8 mouse cellular contexts compared by ENCODE assay signal in genomic region chr1:34438381-34439051, GRCm38 (mm10). TPM values are rescaled to one million over a fixed set of nuclear protein-coding genes. Genes with fewer than 3 reads are reported as not detected.
DNase-seq lines count a peak whose midpoint lies in the region; ATAC-seq lines count a peak whose summit lies in the region.

No protein-coding gene starts in this region.

- H3K9me3 ChIP-seq in erythroblast, embryonic 14.5 days (ENCODE audit: control insufficient read depth, low read length): no peaks in the 10 kb centered on the region
- H3K9me3 ChIP-seq in forebrain, embryonic 10.5 days: no peaks in the 10 kb centered on the region
- no peaks in the 10 kb centered on the region for H3K9me3 ChIP-seq in liver, embryonic 11.5 days (ENCODE audit: control insufficient read depth, low read length)

- peak overlapping the region; percentile 90 for H3K4me3 ChIP-seq in erythroblast, embryonic 14.5 days (replicated peaks)
- peak overlapping the region; percentile 80 for H3K4me3 ChIP-seq in forebrain, embryonic 10.5 days
- peak overlapping the region; percentile 70 for H3K4me3 ChIP-seq in liver, embryonic 11.5 days (ENCODE audit: low read depth, low read length)

- no peaks in the 10 kb centered on the region for H3K27me3 ChIP-seq in erythroblast, embryonic 14.5 days (ENCODE audit: control insufficient read depth)
- no peaks in the 10 kb centered on the region for H3K27me3 ChIP-seq in forebrain, embryonic 10.5 days (ENCODE audit: poor library complexity, severe bottlenecking)
- H3K27me3 ChIP-seq in liver, embryonic 11.5 days (replicated peaks; ENCODE audit: control insufficient read depth, insufficient read depth, low read length): no peaks in the 10 kb centered on the region

- peaks cover 25% of the 10 kb centered on the region for H3K36me3 ChIP-seq in erythroblast, embryonic 14.5 days (ENCODE audit: control insufficient read depth)
- H3K36me3 ChIP-seq in forebrain, embryonic 10.5 days (replicated peaks): peaks cover 35% of the 10 kb centered on the region
- H3K36me3 ChIP-seq in liver, embryonic 11.5 days (ENCODE audit: control insufficient read depth, insufficient read depth, low read length): peaks cover 15% of the 10 kb centered on the region

- H3K4me1 ChIP-seq in erythroblast, embryonic 14.5 days (ENCODE audit: control insufficient read depth): peaks cover 50% of the 10 kb centered on the region
- H3K4me1 ChIP-seq in forebrain, embryonic 10.5 days: peaks cover 40% of the 10 kb centered on the region
- peaks cover 6% of the 10 kb centered on the region; the same call in 1 of the 2 replicates for H3K4me1 ChIP-seq in liver, embryonic 11.5 days (replicated peaks; ENCODE audit: control insufficient read depth, insufficient read depth, low read length)

- 50% methylated on average over 15 of the region's 20 CpGs for WGBS in forebrain, embryonic 10.5 days
- whole genome bisulfite sequencing in liver, embryonic 11.5 days: 32% methylated on average over 15 of the region's 20 CpGs

- H3K9ac ChIP-seq in liver, embryonic 11.5 days (ENCODE audit: low read depth, low read length): peak overlapping the region; percentile 75

- ATAC-seq in erythroblast, adult 5-6 weeks (replicated peaks; ENCODE audit: low FRiP score, poor library complexity, severe bottlenecking): no peak
- ATAC-seq in liver, embryonic 11.5 days (replicated peaks; ENCODE audit: low FRiP score): no peak
- ATAC-seq in megakaryocyte-erythroid progenitor cell, adult 5-6 weeks (replicated peaks; ENCODE audit: low FRiP score, low TSS enrichment, poor library complexity, severe bottlenecking): no peak

- DNase-seq in 3T3-L1 (ENCODE audit: low read depth, low spot score): peak; percentile 25
- DNase-seq in forebrain, embryonic 10.5 days (ENCODE audit: extremely low spot score, low spot score): no peak
- DNase-seq in liver, embryonic 11.5 days (ENCODE audit: low spot score): no peak
- no peak for DNase-seq in T-cell, adult 2 months (ENCODE audit: low spot score)
- DNase-seq in spleen, postnatal 4 days (ENCODE audit: low spot score in 2 of 2): no peak

- H3K4me2 ChIP-seq in liver, embryonic 11.5 days: peak overlapping the region; percentile 74

- peak overlapping the region; percentile 88 for H3K27ac ChIP-seq in forebrain, embryonic 10.5 days
- H3K27ac ChIP-seq in liver, embryonic 11.5 days (ENCODE audit: low read depth, low read length): no peak overlapping the region

RNA-seq across cellular contexts. Expression of gene Ccdc115, which starts 1.0 kb away (rescaled TPM):
- polyA plus RNA-seq in erythroblast, embryonic 14.5 days (2012): 0.81 and 1.2 TPM in 2 replicates
- 21.1 and 25.5 TPM in 2 replicates for total RNA-seq in erythroblast, adult 5-6 weeks (2015; ENCODE audit: low replicate concordance)
- 9.9 and 12.1 TPM in 2 replicates for total RNA-seq in erythroblast, adult 5-6 weeks (2017; ENCODE audit: low replicate concordance)
- polyA plus RNA-seq in forebrain, embryonic 10.5 days (2016; fragmentation: Nextera tagmentation; extraction: Ambion mirVana): 69.1 and 70.3 TPM in 2 replicates
- polyA plus RNA-seq in liver, embryonic 11.5 days (2014; fragmentation: Nextera tagmentation; extraction: Ambion mirVana): 65.5 and 65.9 TPM in 2 replicates
- total RNA-seq in megakaryocyte-erythroid progenitor cell, adult 5-6 weeks (2014; fragmentation: Nextera tagmentation): 35.9 and 38.8 TPM in 2 replicates
- 42.1 and 45.4 TPM in 2 replicates for total RNA-seq in megakaryocyte-erythroid progenitor cell, adult 5-6 weeks (2017)

RNA-seq across cellular contexts. Expression of gene Imp4, which starts 1.1 kb away (rescaled TPM):
- 2.2 and 2.8 TPM in 2 replicates for polyA plus RNA-seq in erythroblast, embryonic 14.5 days (2012)
- 20.5 and 20.6 TPM in 2 replicates for total RNA-seq in erythroblast, adult 5-6 weeks (2015; ENCODE audit: low replicate concordance)
- total RNA-seq in erythroblast, adult 5-6 weeks (2017; ENCODE audit: low replicate concordance): 5.8 and 6.1 TPM in 2 replicates
- 118 and 119 TPM in 2 replicates for polyA plus RNA-seq in forebrain, embryonic 10.5 days (2016; fragmentation: Nextera tagmentation; extraction: Ambion mirVana)
- 141 and 156 TPM in 2 replicates for polyA plus RNA-seq in liver, embryonic 11.5 days (2014; fragmentation: Nextera tagmentation; extraction: Ambion mirVana)
- total RNA-seq in megakaryocyte-erythroid progenitor cell, adult 5-6 weeks (2014; fragmentation: Nextera tagmentation): 55.7 and 74.9 TPM in 2 replicates
- total RNA-seq in megakaryocyte-erythroid progenitor cell, adult 5-6 weeks (2017): 27.2 and 31.5 TPM in 2 replicates

RNA-seq across cellular contexts. Expression of gene Ptpn18, which starts 21.0 kb away (rescaled TPM):
- 1.4 and 1.5 TPM in 2 replicates for polyA plus RNA-seq in erythroblast, embryonic 14.5 days (2012)
- 7.3 and 13.4 TPM in 2 replicates for total RNA-seq in erythroblast, adult 5-6 weeks (2015; ENCODE audit: low replicate concordance)
- total RNA-seq in erythroblast, adult 5-6 weeks (2017; ENCODE audit: low replicate concordance): 23.1 and 47.7 TPM in 2 replicates
- polyA plus RNA-seq in forebrain, embryonic 10.5 days (2016; fragmentation: Nextera tagmentation; extraction: Ambion mirVana): 3.4 and 6.0 TPM in 2 replicates
- polyA plus RNA-seq in liver, embryonic 11.5 days (2014; fragmentation: Nextera tagmentation; extraction: Ambion mirVana): 23.2 and 23.5 TPM in 2 replicates
- 12.5 and 40.1 TPM in 2 replicates for total RNA-seq in megakaryocyte-erythroid progenitor cell, adult 5-6 weeks (2014; fragmentation: Nextera tagmentation)
- total RNA-seq in megakaryocyte-erythroid progenitor cell, adult 5-6 weeks (2017): 27.3 and 67.9 TPM in 2 replicates

RNA-seq across cellular contexts. Expression of gene Prss39, which starts 59.7 kb away (rescaled TPM):
- not detected in 2 replicates for polyA plus RNA-seq in erythroblast, embryonic 14.5 days (2012)
- not detected in 2 replicates for total RNA-seq in erythroblast, adult 5-6 weeks (2015; ENCODE audit: low replicate concordance)
- total RNA-seq in erythroblast, adult 5-6 weeks (2017; ENCODE audit: low replicate concordance): not detected in 2 replicates
- not detected in 2 replicates for polyA plus RNA-seq in forebrain, embryonic 10.5 days (2016; fragmentation: Nextera tagmentation; extraction: Ambion mirVana)
- polyA plus RNA-seq in liver, embryonic 11.5 days (2014; fragmentation: Nextera tagmentation; extraction: Ambion mirVana): not detected in 2 replicates
- not detected in 2 replicates for total RNA-seq in megakaryocyte-erythroid progenitor cell, adult 5-6 weeks (2014; fragmentation: Nextera tagmentation)
- 1.2 TPM in 1 of 2 replicates, not detected in the other for total RNA-seq in megakaryocyte-erythroid progenitor cell, adult 5-6 weeks (2017)

Comparison
In these comparisons a context has a peak if more than half of its experiments do, and no peak if none do; other contexts are left out.
1. RNA of gene Ccdc115, which starts 1.0 kb away (polyA plus RNA-seq): 69.1 to 70.3 TPM in forebrain, embryonic 10.5 days and 65.5 to 65.9 TPM in liver, embryonic 11.5 days; 0.81 to 1.2 TPM in erythroblast, embryonic 14.5 days; every median in the first group is over 10 times any median in the second.
2. RNA of gene Imp4, which starts 1.1 kb away (polyA plus RNA-seq): 141 to 156 TPM in liver, embryonic 11.5 days and 118 to 119 TPM in forebrain, embryonic 10.5 days; 2.2 to 2.8 TPM in erythroblast, embryonic 14.5 days; every median in the first group is over 10 times any median in the second.
3. Peak in every context shown above with its lines, with median percentiles within 50 percentile points of each other: H3K4me3 ChIP-seq.